Mouse (Mus musculus) midbrain, embryonic 16.5 days (tissue): Measurements from ENCODE around the gene Gnas. TPM values are rescaled to one million over a fixed set of nuclear protein-coding genes. Genes with fewer than 3 reads are reported as not detected.

Experiments used
- microRNA counts: library from miRNA; unstranded; fragments of <30 nt; microRNA quantifications from one replicate; lab custom pipeline; 2016
- microRNA-seq: library from miRNA; unstranded; fragments of <30 nt; microRNA quantifications from one replicate; pipeline ENCODE4, GENCODE M21; 2017
- polyA plus RNA-seq: library from polyadenylated mRNA; unstranded; fragments of >200 nt; fragmentation: Nextera tagmentation; extraction: Ambion mirVana; gene quantifications from 2 replicates; pipeline ENCODE4 v1.2.1, GENCODE M21; 2015

The Gnas gene
- polyA plus RNA-seq, 1 experiment from 2014 or later: 1,445 TPM

MicroRNA genes within 50 kb of the gene (microRNA counts, 519-probe panel; counts per million panel counts)
- microRNA mmu-miR-296-3p (lab: Ali Mortazavi, UCI) (692 counts per million, percentile 20 among the panel's probes with 10 or more counts), microRNA mmu-miR-296-5p (lab: Ali Mortazavi, UCI) (2,787 counts per million, percentile 83 among the panel's probes with 10 or more counts), microRNA mmu-miR-298 (lab: Ali Mortazavi, UCI) (1,684 counts per million, percentile 33 among the panel's probes with 10 or more counts)

Small RNA genes within 50 kb of the gene (microRNA-seq; reads per million reads assigned to microRNA genes)
- gene Gm27591 (not detected), gene Mir296 (4,338 reads per million, percentile 90 among the genes with 10 or more reads in this experiment), gene Mir298 (3,827 reads per million, percentile 88 among the genes with 10 or more reads in this experiment)

Other genes starting within 250 kb of the Gnas start
- gene Stx16, start 208.0 kb upstream of the Gnas start, polyA plus RNA-seq: 17.1 and 17.2 TPM in 2 replicates
- gene Npepl1, start 174.0 kb upstream of the Gnas start, polyA plus RNA-seq: 13.8 TPM in 2 replicates
- gene Gm20721, start 62.4 kb downstream of the Gnas start, polyA plus RNA-seq: 11.1 and 15.0 TPM in 2 replicates
- 108 TPM in 2 replicates for gene Nelfcd, start 131.5 kb downstream of the Gnas start, polyA plus RNA-seq
- 54.8 and 63.3 TPM in 2 replicates for gene Ctsz, start 154.7 kb downstream of the Gnas start, polyA plus RNA-seq
- gene Tubb1, start 166.4 kb downstream of the Gnas start, polyA plus RNA-seq: 0.43 and 0.48 TPM in 2 replicates
- gene Atp5e, start 179.8 kb downstream of the Gnas start, polyA plus RNA-seq: 681 and 687 TPM in 2 replicates
- 109 and 110 TPM in 2 replicates for gene Prelid3b, start 188.8 kb downstream of the Gnas start, polyA plus RNA-seq